Mouse (Mus musculus): ENCODE measurements around the gene Adamts12. TPM values are rescaled to one million over a fixed set of nuclear protein-coding genes. Genes with fewer than 3 reads are reported as not detected.

The Adamts12 gene
- polyA plus RNA-seq, 1 experiment = 0.80 TPM

GRCm38 (mm10) chr15:11287780-11288179 lies 223.2 kb downstream of the Adamts12 start:
- 87% methylated on average over 3 of the region's 3 CpGs for WGBS
- DNase-seq = no peak
- H3K4me3 ChIP-seq (ENCODE audit: insufficient read depth, low read depth, low read length) = no peak overlapping the region
- H3K27me3 ChIP-seq (replicated peaks; ENCODE audit: control insufficient read depth, insufficient read depth, low read length) = no peaks in the 10 kb centered on the region
- no peaks in the 10 kb centered on the region for H3K4me1 ChIP-seq (ENCODE audit: control insufficient read depth, insufficient read depth, low read length)
- H3K36me3 ChIP-seq (ENCODE audit: control insufficient read depth, insufficient read depth, low read length) = no peaks in the 10 kb centered on the region
- H3K27ac ChIP-seq (ENCODE audit: insufficient read depth, low read depth, low read length) = no peak overlapping the region
- TF ChIP-seq POLR2A (IDR thresholded peaks at IDR 0.05; ENCODE audit: low read depth, low read length) (no peak), CTCF (conservative IDR thresholded peaks at IDR 0.05; ENCODE audit: insufficient read depth, insufficient read length, low read depth, low read length) (no peak)

- WGBS = 95% methylated on average over 5 of the region's 5 CpGs
- Histone ChIP-seq H3K27ac (ENCODE audit: insufficient read depth, low read depth, low read length) (no peak overlapping the region), H3K27me3 (replicated peaks; ENCODE audit: control insufficient read depth, insufficient read depth, low read length) (no peaks in the 10 kb centered on the region), H3K4me3 (ENCODE audit: insufficient read depth, low read depth, low read length) (no peak overlapping the region), H3K4me1 (ENCODE audit: control insufficient read depth, insufficient read depth, low read length) (no peaks in the 10 kb centered on the region), H3K36me3 (ENCODE audit: control insufficient read depth, insufficient read depth, low read length) (no peaks in the 10 kb centered on the region)
- no peak for TF ChIP-seq CTCF (conservative IDR thresholded peaks at IDR 0.05; ENCODE audit: insufficient read depth, insufficient read length, low read depth, low read length)
- TF ChIP-seq POLR2A (IDR thresholded peaks at IDR 0.05; ENCODE audit: low read depth, low read length) = no peak
- no peak for DNase-seq
Observed at GRCm38 (mm10) chr15:11292246-11292645, 227.7 kb downstream of the Adamts12 start.

- Histone ChIP-seq H3K4me1 (ENCODE audit: control insufficient read depth, insufficient read depth, low read length) (no peaks in the 10 kb centered on the region), H3K36me3 (ENCODE audit: control insufficient read depth, insufficient read depth, low read length) (no peaks in the 10 kb centered on the region), H3K4me3 (ENCODE audit: insufficient read depth, low read depth, low read length) (no peak overlapping the region), H3K27me3 (replicated peaks; ENCODE audit: control insufficient read depth, insufficient read depth, low read length) (no peaks in the 10 kb centered on the region), H3K27ac (ENCODE audit: insufficient read depth, low read depth, low read length) (no peak overlapping the region)
- no peak for DNase-seq
- no peak for TF ChIP-seq CTCF (conservative IDR thresholded peaks at IDR 0.05; ENCODE audit: insufficient read depth, insufficient read length, low read depth, low read length)
- 72% methylated on average over 6 of the region's 6 CpGs for WGBS
Observed at GRCm38 (mm10) chr15:11295016-11295415, 230.4 kb downstream of the Adamts12 start.

- Histone ChIP-seq H3K36me3 (ENCODE audit: control insufficient read depth, insufficient read depth, low read length) (no peaks in the 10 kb centered on the region), H3K4me3 (ENCODE audit: insufficient read depth, low read depth, low read length) (no peak overlapping the region), H3K27me3 (replicated peaks; ENCODE audit: control insufficient read depth, insufficient read depth, low read length) (no peaks in the 10 kb centered on the region), H3K4me1 (ENCODE audit: control insufficient read depth, insufficient read depth, low read length) (no peaks in the 10 kb centered on the region), H3K27ac (ENCODE audit: insufficient read depth, low read depth, low read length) (no peak overlapping the region)
- no peak for DNase-seq
- TF ChIP-seq POLR2A (IDR thresholded peaks at IDR 0.05; ENCODE audit: low read depth, low read length) (no peak), CTCF (conservative IDR thresholded peaks at IDR 0.05; ENCODE audit: insufficient read depth, insufficient read length, low read depth, low read length) (no peak)
- 96% methylated on average over 4 of the region's 4 CpGs for WGBS
Observed at GRCm38 (mm10) chr15:11297960-11298359, 233.4 kb downstream of the Adamts12 start.

- DNase-seq = no peak
- Histone ChIP-seq H3K4me3 (ENCODE audit: insufficient read depth, low read depth, low read length) (no peak overlapping the region), H3K27me3 (replicated peaks; ENCODE audit: control insufficient read depth, insufficient read depth, low read length) (no peaks in the 10 kb centered on the region; the same call in 1 of the 2 replicates), H3K27ac (ENCODE audit: insufficient read depth, low read depth, low read length) (no peak overlapping the region), H3K4me1 (ENCODE audit: control insufficient read depth, insufficient read depth, low read length) (no peaks in the 10 kb centered on the region), H3K36me3 (ENCODE audit: control insufficient read depth, insufficient read depth, low read length) (no peaks in the 10 kb centered on the region)
- 57% methylated on average over 3 of the region's 3 CpGs for WGBS
- TF ChIP-seq POLR2A (IDR thresholded peaks at IDR 0.05; ENCODE audit: low read depth, low read length) = no peak
- TF ChIP-seq CTCF (conservative IDR thresholded peaks at IDR 0.05; ENCODE audit: insufficient read depth, insufficient read length, low read depth, low read length) = no peak
Observed at GRCm38 (mm10) chr15:11317077-11317476, 252.5 kb downstream of the Adamts12 start.

GRCm38 (mm10) chr15:11320481-11320880 lies 255.9 kb downstream of the Adamts12 start:
- TF ChIP-seq CTCF (conservative IDR thresholded peaks at IDR 0.05; ENCODE audit: insufficient read depth, insufficient read length, low read depth, low read length) = peak; percentile 96
- TF ChIP-seq POLR2A (IDR thresholded peaks at IDR 0.05; ENCODE audit: low read depth, low read length) = no peak
- no peaks in the 10 kb centered on the region; the same call in 1 of the 2 replicates for H3K27me3 ChIP-seq (replicated peaks; ENCODE audit: control insufficient read depth, insufficient read depth, low read length)
- H3K4me3 ChIP-seq (ENCODE audit: insufficient read depth, low read depth, low read length) = no peak overlapping the region
- 32% methylated on average over 8 of the region's 8 CpGs for WGBS
- no peaks in the 10 kb centered on the region for H3K4me1 ChIP-seq (ENCODE audit: control insufficient read depth, insufficient read depth, low read length)
- no peaks in the 10 kb centered on the region for H3K36me3 ChIP-seq (ENCODE audit: control insufficient read depth, insufficient read depth, low read length)
- DNase-seq = peak; percentile 67
- H3K27ac ChIP-seq (ENCODE audit: insufficient read depth, low read depth, low read length) = no peak overlapping the region

GRCm38 (mm10) chr15:11339467-11340180 lies 275.0 kb downstream of the Adamts12 start:
- Histone ChIP-seq H3K27me3 (replicated peaks; ENCODE audit: control insufficient read depth, insufficient read depth, low read length) (no peaks in the 10 kb centered on the region), H3K27ac (ENCODE audit: insufficient read depth, low read depth, low read length) (no peak overlapping the region), H3K36me3 (ENCODE audit: control insufficient read depth, insufficient read depth, low read length) (no peaks in the 10 kb centered on the region), H3K4me3 (ENCODE audit: insufficient read depth, low read depth, low read length) (no peak overlapping the region), H3K4me1 (ENCODE audit: control insufficient read depth, insufficient read depth, low read length) (no peaks in the 10 kb centered on the region)
- WGBS = 90% methylated on average over 7 of the region's 7 CpGs
- no peak for TF ChIP-seq CTCF (conservative IDR thresholded peaks at IDR 0.05; ENCODE audit: insufficient read depth, insufficient read length, low read depth, low read length)
- no peak for TF ChIP-seq POLR2A (IDR thresholded peaks at IDR 0.05; ENCODE audit: low read depth, low read length)
- no peak for DNase-seq
